Mouse (Mus musculus) brain, embryonic 14.5 days (tissue): ENCODE results near the gene St6galnac6.

Source experiments
- CTCF ChIP-seq: fragments of 200-500 bp; IDR thresholded peaks from 2 replicates; pipeline ENCODE4 v1.5.1; 2012; ENCODE audit warnings: inconsistent platforms, mild to moderate bottlenecking, moderate library complexity, borderline replicate concordance; ENCODE audit not compliant: insufficient read depth, insufficient read length; ENCODE audit errors: extremely low read depth
- POLR2A ChIP-seq: fragments of 200-500 bp; IDR thresholded peaks from 2 replicates; pipeline ENCODE4 v1.6.1; 2012; ENCODE audit warnings: mild to moderate bottlenecking, inconsistent platforms, borderline replicate concordance; ENCODE audit not compliant: poor library complexity, insufficient read depth, insufficient read length, severe bottlenecking; ENCODE audit errors: extremely low read depth

DNA sequence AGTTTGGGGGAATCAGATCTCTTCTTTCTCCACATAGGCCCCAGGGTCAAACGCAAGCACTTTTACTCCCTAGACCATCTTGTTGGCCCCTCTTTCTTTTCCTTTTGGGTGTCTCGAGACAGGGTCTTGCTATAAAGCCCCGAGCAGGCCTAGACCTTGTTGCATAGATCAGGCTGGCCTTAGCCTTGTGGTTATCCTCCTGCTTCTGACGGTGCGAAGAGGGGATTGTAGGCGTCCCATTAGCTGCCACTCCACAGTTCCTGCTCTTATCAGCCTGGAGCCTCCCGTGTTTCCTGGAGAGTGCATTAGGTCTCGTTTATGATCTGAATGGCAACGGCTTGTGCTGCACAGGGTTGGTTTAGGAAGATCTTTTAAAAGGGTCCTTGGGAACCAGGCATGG is 44.6 kb downstream of the St6galnac6 start:
- TF ChIP-seq POLR2A = no peak
- TF ChIP-seq CTCF = no peak
